Mouse (Mus musculus) cortical plate, adult 2 months (tissue): ENCODE results near the gene Polr2g.

Source experiments
- CTCF ChIP-seq: fragments of 200-500 bp; IDR thresholded peaks from 2 replicates; pipeline ENCODE4 v1.5.1; 2011; ENCODE audit warnings: mild to moderate bottlenecking, control low read depth, low read length; ENCODE audit not compliant: insufficient read depth; ENCODE audit errors: extremely low read depth
- POLR2A ChIP-seq: fragments of 200-500 bp; IDR thresholded peaks from 2 replicates; pipeline ENCODE4 v1.6.1; 2011; ENCODE audit warnings: mild to moderate bottlenecking, low read length, control low read depth; ENCODE audit not compliant: insufficient read depth; ENCODE audit errors: extremely low read depth

DNA sequence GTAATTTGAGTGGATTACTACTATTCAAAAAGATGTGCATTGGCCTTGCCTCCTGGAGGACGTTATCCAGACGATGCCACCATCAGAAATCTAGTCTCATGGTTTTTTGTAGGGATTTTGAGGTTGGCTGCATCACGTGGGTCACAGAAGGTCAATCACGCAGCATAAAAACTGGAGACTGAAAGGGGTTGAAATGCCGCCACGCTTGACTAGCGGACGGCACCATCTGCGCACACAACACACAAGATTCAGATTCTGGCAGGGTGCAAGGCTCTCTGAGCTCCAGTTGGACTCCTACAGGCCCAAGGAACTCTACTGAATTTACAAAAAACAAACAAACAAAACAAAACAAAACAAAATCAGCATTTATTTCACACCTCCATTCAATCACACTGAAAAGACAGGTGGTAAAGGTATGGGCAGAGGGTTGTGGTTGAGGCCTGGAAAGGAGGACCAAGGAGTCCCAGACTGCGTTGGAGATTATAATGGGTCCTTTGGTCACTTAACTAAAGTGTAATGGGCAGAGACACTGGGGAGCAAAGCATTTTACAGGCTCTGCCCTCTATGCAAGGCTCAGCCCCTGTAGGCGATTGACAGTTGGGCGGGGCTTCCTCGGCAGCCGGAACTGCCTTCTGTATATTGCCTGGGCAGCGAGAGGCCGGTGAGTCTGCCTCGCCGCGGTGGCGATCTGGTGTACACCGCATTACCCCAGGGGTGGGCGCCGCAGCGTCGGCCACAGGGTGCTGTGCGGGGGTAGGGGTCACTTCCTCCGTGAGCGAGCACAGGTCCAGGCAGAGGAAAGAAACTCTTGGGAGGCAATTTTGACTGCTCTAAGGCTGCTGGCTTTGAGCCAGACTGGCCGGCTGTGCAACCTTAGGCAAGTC is 41.8 kb upstream of the Polr2g start:
- TF ChIP-seq POLR2A = peak; percentile 74
- no peak for TF ChIP-seq CTCF
